Comparison of ENCODE assay signal across 27 mouse cellular contexts in the genomic region with DNA sequence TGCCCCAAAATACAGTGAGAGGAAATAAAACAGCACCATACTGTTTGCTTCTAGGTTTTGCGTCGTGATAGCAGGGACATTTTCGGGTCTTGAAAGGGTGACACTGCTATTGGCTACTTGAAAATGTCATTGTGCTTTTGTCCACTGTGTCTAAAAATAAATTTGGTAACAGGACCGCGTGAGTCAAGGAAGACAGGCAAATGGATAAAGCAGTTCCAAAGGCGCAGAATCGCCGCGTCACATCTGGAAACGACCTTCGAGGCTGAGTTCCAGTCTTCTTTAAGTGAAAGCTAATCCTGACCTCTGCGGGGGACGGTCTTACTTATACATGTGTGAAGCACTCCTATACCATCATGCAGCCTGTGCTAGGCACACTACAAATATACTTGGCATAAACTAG. TPM values are rescaled to one million over a fixed set of nuclear protein-coding genes. Genes with fewer than 3 reads are reported as not detected.
DNase-seq lines count a peak whose midpoint lies in the region; ATAC-seq lines count a peak whose summit lies in the region.
"Had no signal": no experiment of that assay in that cellular context is flagged by ENCODE, and none has a peak within 500 bp of the region (broad histone marks: within the 10 kb centered on the region; RNA-seq: fewer than 3 reads in every experiment).

No protein-coding gene starts in this region.

- H3K27me3 ChIP-seq in heart, embryonic 13.5 days (replicated peaks), result no peaks in the 10 kb centered on the region
- H3K27me3 ChIP-seq: forebrain, embryonic 12.5 days; hindbrain, embryonic 15.5 days; limb, embryonic 15.5 days; liver, embryonic 13.5 days; midbrain, embryonic 13.5 days had no signal

- H3K4me2 ChIP-seq in heart, embryonic 13.5 days, result peak overlapping the region; percentile 56
- H3K4me2 ChIP-seq: forebrain, embryonic 12.5 days; hindbrain, embryonic 15.5 days; limb, embryonic 15.5 days; liver, embryonic 13.5 days; midbrain, embryonic 13.5 days had no signal

- no peak for ATAC-seq in heart, embryonic 13.5 days (ENCODE audit: extremely low read depth, insufficient number of reproducible peaks, low FRiP score, low TSS enrichment)
- ATAC-seq: inflammation-experienced regulatory T-cells, adult 6 months; midbrain, embryonic 13.5 days had no signal

- no peaks in the 10 kb centered on the region for H3K9me3 ChIP-seq in heart, embryonic 13.5 days
- H3K9me3 ChIP-seq: forebrain, embryonic 12.5 days; hindbrain, embryonic 10.5 days; hindbrain, embryonic 15.5 days; limb, embryonic 15.5 days; liver, embryonic 13.5 days; midbrain, embryonic 13.5 days had no signal

- H3K4me3 ChIP-seq in heart, embryonic 13.5 days, result no peak overlapping the region
- H3K4me3 ChIP-seq: forebrain, embryonic 12.5 days; hindbrain, embryonic 10.5 days; hindbrain, embryonic 15.5 days; layer of hippocampus, adult 2 months; limb, embryonic 15.5 days; liver, embryonic 13.5 days; midbrain, embryonic 13.5 days had no signal

- H3K36me3 ChIP-seq in heart, embryonic 13.5 days, result peaks cover 3% of the 10 kb centered on the region
- H3K36me3 ChIP-seq: forebrain, embryonic 12.5 days; hindbrain, embryonic 10.5 days; hindbrain, embryonic 15.5 days; limb, embryonic 15.5 days; midbrain, embryonic 13.5 days had no signal

- 39% methylated on average over 13 of the region's 13 CpGs for WGBS in heart, embryonic 13.5 days

- peaks cover 95% of the 10 kb centered on the region for H3K4me1 ChIP-seq in heart, embryonic 13.5 days
- H3K4me1 ChIP-seq: forebrain, embryonic 12.5 days had no signal

- peak overlapping the region; percentile 64 for H3K9ac ChIP-seq in heart, embryonic 13.5 days
- H3K9ac ChIP-seq: forebrain, embryonic 12.5 days; forebrain, postnatal 0 days; hindbrain, embryonic 15.5 days; limb, embryonic 15.5 days; liver, embryonic 13.5 days; midbrain, embryonic 13.5 days had no signal

- H3K27ac ChIP-seq in heart, embryonic 13.5 days (replicated peaks), result peak overlapping the region; percentile 93
- H3K27ac ChIP-seq: forebrain, embryonic 12.5 days; hindbrain, embryonic 10.5 days; hindbrain, embryonic 15.5 days; layer of hippocampus, adult 2 months; liver, embryonic 13.5 days; macrophage; midbrain, embryonic 13.5 days had no signal

- peak; percentile 38 to 43 for DNase-seq in adrenal gland, postnatal 36 days
- no peak for DNase-seq in adrenal gland, adult 8-10 months
- peak; percentile 53 to 59 for DNase-seq in heart, adult 9 months (ENCODE audit: low spot score in 2 of 2)
- no peak for DNase-seq in heart, postnatal 4 days
- no peak for DNase-seq in kidney, postnatal 10 days
- DNase-seq in kidney, postnatal 36 days, result no peak
- DNase-seq: cerebellum, adult 11-12 months; cerebellum, adult 9-11 months; embryo, embryonic 11 days; forebrain, postnatal 0 days; gastrocnemius, postnatal 10 days; kidney, adult 11 months; kidney, postnatal 25 days; liver, embryonic 13.5 days; lung, adult 2 months; lung, postnatal 10 days; thymus, adult 2 months; thymus, postnatal 36 days had no signal

RNA-seq across cellular contexts. Expression of a gene that starts 35.0 kb away (rescaled TPM):
- 10 to 100 TPM; 16.1 to 20.2 TPM for total RNA-seq in adrenal gland, postnatal 36 days (2021)
- total RNA-seq in adrenal gland, adult 8-10 months (2022), result 10 to 100 TPM; 20.6 to 28.4 (median 22.0) TPM
- total RNA-seq in heart, postnatal 4 days (2021), result 10 to 100 TPM; 52.2 to 58.7 TPM
- 26.6 and 28.8 TPM in 2 replicates for polyA plus RNA-seq in heart, embryonic 13.5 days (2015; fragmentation: Nextera tagmentation; extraction: Ambion mirVana)
- polyA plus RNA-seq: inflammation-experienced regulatory T-cells, adult 6 months had no signal

Comparison
In these comparisons a context has a peak if more than half of its experiments do, and no peak if none do; other contexts are left out.
1. DNase-seq: peak in adrenal gland, postnatal 36 days (2 of 2) and heart, adult 9 months (2 of 2); none in adrenal gland, adult 8-10 months (single experiment), heart, postnatal 4 days (single experiment), kidney, postnatal 10 days (single experiment) and kidney, postnatal 36 days (0 of 2).